Mouse (Mus musculus) neural tube, embryonic 14.5 days (tissue): ENCODE measurements around the gene Frmd4a. TPM values are rescaled to one million over a fixed set of nuclear protein-coding genes. Genes with fewer than 3 reads are reported as not detected.
"Not testable (repeated sequence)": the region's sequence is repeated elsewhere in the genome, so short reads cannot be mapped to it uniquely, and the experiment has no call there.

Experiments used
- ATAC-seq: fragments of 200-750 bp; cut with Nextera tagmentation; 2 replicates; pipeline ENCODE4 v1.8.0; 2017; ENCODE audit warnings: low read depth, mild to moderate bottlenecking, moderate TSS enrichment, moderate library complexity
- H3K27ac ChIP-seq: fragments of 300-500 bp; sonication (generic); 2 replicates; pipeline ENCODE4 v1.5.1; 2014; ENCODE audit warnings: low read depth, mild to moderate bottlenecking, control low read depth, low read length, moderate library complexity, mixed read lengths
- H3K27me3 ChIP-seq: fragments of 300-500 bp; sonication (generic); 2 replicates; pipeline ENCODE4 v1.6.1; 2014; ENCODE audit warnings: low read length; ENCODE audit not compliant: control insufficient read depth, insufficient read depth
- H3K36me3 ChIP-seq: fragments of 300-500 bp; sonication (generic); 2 replicates; pipeline ENCODE4 v1.6.1; 2014; ENCODE audit warnings: low read length, mixed read lengths; ENCODE audit not compliant: control insufficient read depth, insufficient read depth
- H3K4me1 ChIP-seq: fragments of 300-500 bp; sonication (generic); 2 replicates; pipeline ENCODE4 v1.6.1; 2014; ENCODE audit warnings: low read length; ENCODE audit not compliant: control insufficient read depth, insufficient read depth
- H3K4me2 ChIP-seq: fragments of 300-500 bp; sonication (generic); 2 replicates; pipeline ENCODE4 v1.6.1; 2014; ENCODE audit warnings: mild to moderate bottlenecking, low read depth, low read length, control low read depth
- H3K4me3 ChIP-seq: fragments of 300-500 bp; sonication (generic); 2 replicates; pipeline ENCODE4 v1.5.1; 2014; ENCODE audit warnings: low read depth, low read length, control low read depth, mixed read lengths
- H3K9ac ChIP-seq: fragments of 300-500 bp; sonication (generic); replicated peaks from 2 replicates; pipeline ENCODE4 v1.6.1; 2014; ENCODE audit warnings: low read depth, mild to moderate bottlenecking, control low read depth, low read length, mixed read lengths
- H3K9me3 ChIP-seq: fragments of 300-500 bp; sonication (generic); 2 replicates; pipeline ENCODE4 v1.6.1; 2016; ENCODE audit warnings: low read length; ENCODE audit not compliant: control insufficient read depth
- WGBS: fragments of 180-500 bp; shearing (Covaris S2); extraction: QIAGEN DNeasy Blood & Tissue Kit; methylation state at CpG from one replicate; pipeline ENCODE4 v1.1.7; 2014; 5-methylcytosine and 5-hydroxymethylcytosine counted together
- polyA plus RNA-seq: library from polyadenylated mRNA; unstranded; fragments of >200 nt; fragmentation: Nextera tagmentation; extraction: Ambion mirVana; gene quantifications from 2 replicates; pipeline ENCODE4 v1.2.1, GENCODE M21; 2014

Frmd4a gene
- polyA plus RNA-seq, 1 experiment from 2014 or later: 67.4 TPM

DNA sequence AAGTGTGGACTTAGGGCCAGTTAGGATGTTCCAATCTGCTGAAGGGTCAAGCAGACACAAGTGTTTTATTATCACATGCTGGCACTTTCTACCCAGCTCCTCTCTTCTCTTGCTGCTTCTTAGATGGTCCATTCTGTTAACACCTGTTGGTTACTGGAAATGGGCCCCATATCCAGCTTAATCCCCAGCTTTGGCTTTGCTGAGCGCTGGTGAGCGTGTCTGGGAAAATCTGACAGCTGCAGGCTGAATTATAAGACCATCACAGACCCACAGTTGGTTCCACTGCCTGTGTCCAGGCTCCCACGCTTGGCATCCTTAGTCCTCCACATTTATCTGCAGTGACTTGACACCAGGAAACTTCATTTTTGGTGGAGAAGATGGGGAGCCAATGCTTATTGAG lies 589.0 kb downstream of the Frmd4a start:
- Histone ChIP-seq H3K36me3 (peaks cover 63% of the 10 kb centered on the region), H3K9ac (no peak overlapping the region), H3K4me2 (no peak overlapping the region), H3K27ac (no peak overlapping the region), H3K9me3 (no peaks in the 10 kb centered on the region), H3K4me1 (no peaks in the 10 kb centered on the region), H3K4me3 (no peak overlapping the region), H3K27me3 (no peaks in the 10 kb centered on the region)
- 96% methylated on average over 3 of the region's 3 CpGs for WGBS
- ATAC-seq: no peak

DNA sequence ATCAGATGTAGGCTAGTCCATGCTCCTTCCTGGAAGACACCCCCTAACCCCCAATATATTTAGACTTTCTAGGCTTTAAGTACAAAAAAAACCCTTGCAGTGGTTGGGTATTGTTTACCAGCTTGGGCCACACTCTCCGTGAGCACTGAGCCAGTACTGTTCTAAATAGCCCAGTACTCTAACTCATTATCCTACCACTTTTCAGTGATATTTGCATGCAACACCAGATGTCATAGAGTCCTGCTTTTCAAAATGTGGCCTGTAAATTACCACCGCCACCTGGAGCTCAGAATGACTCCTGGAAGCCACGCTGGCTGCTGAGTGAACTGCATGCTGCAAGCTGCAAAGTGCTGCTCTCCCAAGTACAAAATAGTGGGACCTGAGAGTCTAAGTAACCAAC lies 590.7 kb downstream of the Frmd4a start:
- H3K36me3 ChIP-seq: peaks cover 73% of the 10 kb centered on the region
- no peak overlapping the region for H3K4me2 ChIP-seq
- no peak overlapping the region for H3K4me3 ChIP-seq
- no peak overlapping the region for H3K27ac ChIP-seq
- no peak overlapping the region for H3K9ac ChIP-seq
- no peaks in the 10 kb centered on the region for H3K4me1 ChIP-seq
- H3K9me3 ChIP-seq: no peaks in the 10 kb centered on the region
- ATAC-seq: no peak
- 63% methylated on average over 3 of the region's 3 CpGs for WGBS
- H3K27me3 ChIP-seq: no peaks in the 10 kb centered on the region

DNA sequence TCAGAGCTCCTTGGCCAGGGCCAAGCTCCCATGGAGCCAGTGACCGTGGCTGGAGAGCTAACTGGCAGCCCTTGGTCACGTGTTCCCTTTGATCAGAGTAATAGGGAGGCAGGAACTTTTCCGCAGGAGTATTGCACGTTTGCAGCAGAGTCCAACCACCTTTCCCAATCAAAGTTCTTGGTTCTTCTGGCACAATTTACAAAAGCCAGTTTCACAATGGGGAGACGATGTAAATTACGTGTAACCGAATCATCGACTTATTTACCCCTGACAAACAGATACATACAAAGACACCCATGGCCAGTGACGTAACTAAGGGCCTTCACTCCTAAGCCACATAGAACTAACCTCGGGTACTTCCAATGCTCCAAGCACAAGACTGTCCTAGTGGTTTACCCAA lies 591.9 kb downstream of the Frmd4a start:
- ATAC-seq: no peak
- H3K4me3 ChIP-seq: no peak overlapping the region
- H3K9ac ChIP-seq: no peak overlapping the region
- H3K27ac ChIP-seq: no peak overlapping the region
- H3K4me1 ChIP-seq: no peaks in the 10 kb centered on the region
- no peaks in the 10 kb centered on the region for H3K27me3 ChIP-seq
- H3K9me3 ChIP-seq: no peaks in the 10 kb centered on the region
- peaks cover 66% of the 10 kb centered on the region for H3K36me3 ChIP-seq
- WGBS: 76% methylated on average over 10 of the region's 10 CpGs
- no peak overlapping the region for H3K4me2 ChIP-seq

DNA sequence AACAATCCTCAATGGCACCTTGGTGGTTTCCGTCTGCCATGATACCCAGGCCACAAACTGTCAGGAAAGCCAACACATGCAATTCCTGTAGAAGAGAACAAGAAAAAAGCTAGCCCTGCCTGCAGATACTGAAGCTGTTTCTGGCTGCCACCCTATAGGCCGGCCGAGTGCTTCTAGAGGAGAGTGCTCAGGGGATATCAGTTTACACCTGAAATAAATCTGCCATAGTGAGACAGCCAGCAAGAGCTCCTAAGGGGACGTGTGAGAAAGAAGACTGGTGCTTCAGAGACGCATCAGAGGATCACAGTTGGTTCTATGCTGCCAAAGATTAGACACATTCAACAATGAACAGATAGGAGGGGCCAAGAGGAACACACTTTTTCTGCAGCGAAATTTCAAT lies 593.8 kb downstream of the Frmd4a start:
- no peak overlapping the region for H3K27ac ChIP-seq
- H3K9me3 ChIP-seq: no peaks in the 10 kb centered on the region
- peaks cover 57% of the 10 kb centered on the region for H3K36me3 ChIP-seq
- WGBS: 79% methylated on average over 6 of the region's 6 CpGs
- H3K4me1 ChIP-seq: no peaks in the 10 kb centered on the region
- H3K4me2 ChIP-seq: no peak overlapping the region
- no peak for ATAC-seq
- H3K9ac ChIP-seq: no peak overlapping the region
- H3K4me3 ChIP-seq: no peak overlapping the region
- no peaks in the 10 kb centered on the region for H3K27me3 ChIP-seq

DNA sequence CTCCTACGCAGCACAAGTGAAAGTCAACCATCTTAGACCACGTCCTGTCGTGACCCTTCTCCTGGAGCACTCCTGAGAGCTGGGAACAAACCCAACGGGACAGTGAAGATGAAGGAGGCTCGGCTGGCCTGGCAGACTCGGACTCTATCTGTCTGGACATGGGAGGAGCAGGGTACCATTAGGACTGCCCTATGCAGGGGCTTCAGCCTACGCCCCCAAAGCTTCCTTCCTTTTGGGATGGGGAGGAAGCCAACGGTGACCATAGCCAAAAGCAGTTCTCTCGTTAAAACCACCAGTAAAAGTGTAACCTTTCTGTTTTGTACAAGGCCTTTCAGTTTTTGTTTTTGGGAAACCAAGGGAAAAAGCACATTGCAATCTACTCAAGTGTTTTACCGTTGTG lies 594.2 kb downstream of the Frmd4a start:
- 92% methylated on average over 10 of the region's 10 CpGs for WGBS
- H3K9ac ChIP-seq: no peak overlapping the region

DNA sequence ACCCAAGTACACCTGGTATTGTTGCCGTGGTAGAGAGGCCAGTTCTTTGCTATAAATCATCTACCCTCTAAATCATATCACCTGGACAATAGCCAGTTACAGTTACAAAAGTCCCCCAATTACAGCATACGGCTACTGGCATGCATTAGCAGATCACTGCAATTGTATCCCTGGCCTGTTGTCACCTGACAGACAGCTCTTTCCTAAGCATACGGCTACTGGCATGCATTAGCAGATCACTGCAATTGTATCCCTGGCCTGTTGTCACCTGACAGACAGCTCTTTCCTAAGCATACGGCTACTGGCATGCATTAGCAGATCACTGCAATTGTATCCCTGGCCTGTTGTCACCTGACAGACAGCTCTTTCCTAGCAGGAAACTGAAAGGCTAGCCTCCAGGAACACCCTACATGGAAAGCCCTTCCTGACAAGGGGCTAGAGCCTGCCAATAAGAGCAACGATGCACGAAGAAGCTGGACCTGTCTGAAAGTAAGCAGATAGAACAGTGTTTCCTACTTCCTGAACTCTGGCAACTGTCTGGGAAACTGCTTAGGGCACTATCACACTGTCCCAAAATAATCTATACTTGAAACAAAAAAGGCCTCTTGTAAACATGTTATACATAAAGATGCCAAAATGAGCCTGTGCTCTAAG lies 596.9 kb downstream of the Frmd4a start:
- not testable (repeated sequence) for H3K4me2 ChIP-seq, H3K27ac ChIP-seq, H3K4me1 ChIP-seq, H3K4me3 ChIP-seq, H3K27me3 ChIP-seq, H3K9ac ChIP-seq, H3K9me3 ChIP-seq
- H3K36me3 ChIP-seq: peaks cover 39% of the 10 kb centered on the region
- peak; percentile 21; the same call in 1 of the 2 replicates for ATAC-seq
- WGBS: 83% methylated on average over 6 of the region's 6 CpGs

More for the DNA sequence above, 594.2 kb downstream of the Frmd4a start:
- Histone ChIP-seq H3K9me3 (no peaks in the 10 kb centered on the region), H3K4me1 (no peaks in the 10 kb centered on the region), H3K4me3 (no peak overlapping the region), H3K36me3 (peaks cover 54% of the 10 kb centered on the region), H3K4me2 (no peak overlapping the region), H3K27me3 (no peaks in the 10 kb centered on the region), H3K27ac (no peak overlapping the region)
- no peak for ATAC-seq

DNA sequence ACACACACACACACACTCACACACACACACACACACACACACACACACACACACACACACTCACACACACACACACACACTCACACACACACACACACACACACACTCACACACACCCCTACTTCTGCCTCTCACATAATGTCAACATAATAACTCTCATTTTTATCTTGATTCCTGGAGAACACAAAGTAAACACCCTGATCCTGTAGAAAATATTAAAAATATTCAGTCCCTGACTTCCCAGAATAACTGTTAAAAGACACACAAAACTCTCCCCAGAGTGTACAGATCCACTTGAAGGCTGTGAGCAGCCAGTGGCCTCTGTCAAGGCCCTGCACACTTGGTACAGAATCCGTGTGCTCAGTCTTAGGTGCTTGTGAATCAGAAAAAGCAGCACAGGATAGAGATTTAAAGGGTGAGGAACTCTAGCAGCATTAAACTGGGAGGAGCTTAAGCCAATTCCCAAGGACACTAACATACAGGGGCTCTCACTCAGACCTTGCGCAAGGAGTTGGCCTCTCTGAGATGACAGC lies 597.6 kb downstream of the Frmd4a start:
- no peak; the same call in 1 of the 2 replicates for ATAC-seq
- H3K27ac ChIP-seq: no peak overlapping the region

DNA sequence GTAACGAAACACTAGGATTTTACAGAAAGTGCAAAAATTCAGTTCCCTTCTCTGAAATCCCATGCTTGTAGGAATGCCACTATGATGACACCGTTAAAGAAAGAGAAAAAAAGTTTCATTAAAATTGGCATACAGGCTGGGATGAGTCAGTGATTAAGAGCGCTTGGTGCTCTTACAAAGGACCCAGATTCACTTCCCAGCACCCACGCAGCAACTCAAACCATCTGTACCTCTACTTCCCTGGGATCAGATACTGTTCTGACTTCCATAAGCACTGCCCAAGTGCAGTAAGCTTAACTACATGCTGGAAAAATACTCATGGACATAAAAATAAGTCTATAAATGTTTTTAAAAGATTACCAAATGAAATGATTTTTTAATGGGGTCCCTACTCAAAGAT lies 599.5 kb downstream of the Frmd4a start:
- H3K4me3 ChIP-seq: no peak overlapping the region
- no peak for ATAC-seq
- WGBS: 91% methylated on average over 4 of the region's 4 CpGs
- H3K9me3 ChIP-seq: no peaks in the 10 kb centered on the region
- H3K9ac ChIP-seq: no peak overlapping the region
- no peaks in the 10 kb centered on the region for H3K4me1 ChIP-seq
- H3K27me3 ChIP-seq: no peaks in the 10 kb centered on the region
- H3K4me2 ChIP-seq: no peak overlapping the region
- no peak overlapping the region for H3K27ac ChIP-seq
- peaks cover 17% of the 10 kb centered on the region for H3K36me3 ChIP-seq

More for the DNA sequence above, 597.6 kb downstream of the Frmd4a start:
- Histone ChIP-seq H3K9ac (no peak overlapping the region), H3K36me3 (peaks cover 33% of the 10 kb centered on the region), H3K4me1 (no peaks in the 10 kb centered on the region), H3K9me3 (no peaks in the 10 kb centered on the region), H3K27me3 (no peaks in the 10 kb centered on the region), H3K4me2 (no peak overlapping the region), H3K4me3 (no peak overlapping the region)
- WGBS: 85% methylated on average over 2 of the region's 2 CpGs

DNA sequence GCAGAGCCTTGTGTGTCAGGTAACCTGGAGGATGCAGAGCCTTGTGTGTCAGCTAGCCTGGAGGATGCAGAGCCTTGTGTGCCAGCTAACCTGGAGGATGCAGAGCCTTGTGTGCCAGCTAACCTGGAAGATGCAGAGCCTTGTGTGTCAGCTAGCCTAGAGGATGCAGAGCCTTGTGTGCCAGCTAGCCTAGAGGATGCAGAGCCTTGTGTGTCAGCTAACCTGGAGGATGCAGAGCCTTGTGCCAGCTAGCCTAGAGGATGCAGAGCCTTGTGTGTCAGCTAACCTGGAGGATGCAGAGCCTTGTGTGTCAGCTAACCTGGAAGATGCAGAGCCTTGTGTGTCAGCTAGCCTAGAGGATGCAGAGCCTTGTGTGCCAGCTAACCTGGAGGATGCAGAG lies 601.6 kb downstream of the Frmd4a start:
- not testable (repeated sequence) for H3K4me2 ChIP-seq, H3K4me1 ChIP-seq, H3K27me3 ChIP-seq, ATAC-seq, H3K9me3 ChIP-seq, H3K4me3 ChIP-seq, H3K27ac ChIP-seq, H3K9ac ChIP-seq
- H3K36me3 ChIP-seq: peaks cover 12% of the 10 kb centered on the region
